Mouse (Mus musculus): ENCODE data around the gene Ly6c1. TPM values are rescaled to one million over a fixed set of nuclear protein-coding genes. Genes with fewer than 3 reads are reported as not detected.
"Not testable (repeated sequence)": the region's sequence is repeated elsewhere in the genome, so short reads cannot be mapped to it uniquely, and the experiment has no call there.

The Ly6c1 gene
- not detected in 2 replicates for polyA plus RNA-seq (2012; ENCODE audit: insufficient read depth, low replicate concordance)

DNA sequence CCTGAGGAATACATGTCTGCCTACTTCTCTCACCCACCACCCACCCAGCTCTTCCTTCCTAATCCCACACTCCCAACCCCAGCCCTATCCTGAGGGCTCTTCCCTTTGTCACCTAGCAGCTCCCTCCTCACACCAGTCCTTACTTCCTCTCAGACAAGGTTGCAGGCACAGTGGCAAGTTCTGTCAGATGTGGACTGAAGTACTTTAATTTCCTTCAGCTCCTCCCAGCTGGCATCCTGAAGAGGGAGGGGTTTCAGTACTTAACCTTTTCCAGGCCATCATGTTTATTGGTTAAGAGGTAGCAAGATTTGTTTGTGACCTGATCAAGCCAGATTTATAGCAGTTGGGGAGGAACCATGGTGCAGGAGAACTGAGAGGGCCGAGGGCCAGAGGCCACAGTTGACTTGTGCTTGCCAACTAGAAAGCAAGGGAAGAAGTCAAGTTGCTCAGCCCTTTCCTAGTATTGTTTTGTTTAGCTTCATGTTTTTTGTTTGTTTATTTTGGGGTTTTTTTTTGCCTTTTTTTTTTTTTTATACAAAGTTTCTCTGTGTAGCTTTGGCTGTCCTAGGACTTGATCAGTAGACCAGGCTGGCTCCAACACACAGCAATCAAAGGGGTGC lies at the start of gene Ly6c1:
Gene Ly6c1 (minus strand): TSS at position 189 of the 620 bp plus-strand sequence.
- not testable (repeated sequence) for H3K9me3 ChIP-seq; H3K27me3 ChIP-seq (replicated peaks); H3K4me1 ChIP-seq; H3K36me3 ChIP-seq (replicated peaks; ENCODE audit: low read length); H3K4me3 ChIP-seq (replicated peaks)

GRCm38 (mm10) chr15:75088041-75088440 lies 39.4 kb upstream of the Ly6c1 start:
- H3K4me3 ChIP-seq (replicated peaks); H3K9me3 ChIP-seq; H3K4me1 ChIP-seq: not testable (repeated sequence)

GRCm38 (mm10) chr15:75069965-75070364 lies 21.3 kb upstream of the Ly6c1 start:
- Histone ChIP-seq H3K4me1 (0 out of 2 replicates have a peak, but pooled peaks cover 4% of the 10 kb centered on the region), H3K36me3 (replicated peaks; ENCODE audit: low read length) (no peaks in the 10 kb centered on the region), H3K27me3 (replicated peaks) (no peaks in the 10 kb centered on the region), H3K4me3 (replicated peaks) (no peak overlapping the region), H3K9me3 (no peaks in the 10 kb centered on the region)
- TF ChIP-seq FLI1 (IDR thresholded peaks at IDR 0.05; ENCODE audit: low read length) = no peak

More at GRCm38 (mm10) chr15:75088041-75088440, 39.4 kb upstream of the Ly6c1 start:
- not testable (repeated sequence) for H3K27me3 ChIP-seq (replicated peaks); H3K36me3 ChIP-seq (replicated peaks; ENCODE audit: low read length)

- not testable (repeated sequence) for H3K27me3 ChIP-seq (replicated peaks); H3K36me3 ChIP-seq (replicated peaks; ENCODE audit: low read length); H3K4me1 ChIP-seq; H3K9me3 ChIP-seq; H3K4me3 ChIP-seq (replicated peaks)
Measured at GRCm38 (mm10) chr15:75062030-75062574, 13.5 kb upstream of the Ly6c1 start.

DNA sequence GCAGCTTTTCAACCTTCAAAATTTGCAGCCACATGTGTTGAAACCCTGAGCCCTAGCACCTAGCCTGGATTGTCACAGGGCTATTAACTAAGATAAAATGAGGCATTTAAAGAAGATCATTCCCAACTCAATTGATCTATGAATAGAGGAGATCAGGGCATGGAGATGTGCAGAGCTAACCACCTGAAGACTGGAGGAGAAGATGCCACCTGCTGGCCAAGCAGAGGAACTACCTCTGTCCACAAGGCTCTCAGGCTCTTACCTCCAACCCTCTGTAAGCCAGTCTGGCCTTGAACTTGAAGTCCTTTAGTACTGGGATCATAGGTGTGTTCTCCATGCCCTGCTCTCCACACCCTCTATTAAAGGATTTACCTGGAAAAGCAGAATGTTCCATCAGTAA lies 11.9 kb upstream of the Ly6c1 start:
- TF ChIP-seq FLI1 (IDR thresholded peaks at IDR 0.05; ENCODE audit: low read length) (no peak), GATA1 (IDR thresholded peaks at IDR 0.05; ENCODE audit: borderline replicate concordance, low read length) (no peak)
- H3K4me3 ChIP-seq (replicated peaks) = no peak overlapping the region
- H3K27me3 ChIP-seq (replicated peaks) = no peaks in the 10 kb centered on the region
- no peaks in the 10 kb centered on the region for H3K36me3 ChIP-seq (replicated peaks; ENCODE audit: low read length)
- H3K9me3 ChIP-seq = no peaks in the 10 kb centered on the region
- H3K4me1 ChIP-seq = no peaks in the 10 kb centered on the region

DNA sequence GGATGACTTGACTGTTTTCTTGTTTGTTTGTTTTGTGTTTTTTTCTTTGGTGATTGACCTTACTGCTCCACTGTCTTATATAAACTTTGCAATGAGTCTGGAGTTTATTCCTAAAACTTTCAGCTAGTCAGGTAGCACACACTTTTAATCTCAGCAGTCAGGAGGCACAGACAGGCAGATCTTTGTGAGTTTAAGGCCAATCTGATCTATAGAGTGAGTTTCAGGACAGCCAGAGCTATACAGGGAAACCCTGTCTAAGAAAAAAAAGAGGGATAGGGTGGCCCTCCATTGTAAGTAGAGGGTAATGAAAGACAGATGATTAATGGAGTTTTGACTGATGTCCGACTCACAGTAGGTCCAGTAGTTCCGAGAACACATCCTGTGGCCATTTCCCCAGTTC lies 7.4 kb upstream of the Ly6c1 start:
- no peaks in the 10 kb centered on the region for H3K9me3 ChIP-seq

GRCm38 (mm10) chr15:75055425-75055824 lies 6.8 kb upstream of the Ly6c1 start:
- H3K9me3 ChIP-seq; H3K4me1 ChIP-seq; H3K36me3 ChIP-seq (replicated peaks; ENCODE audit: low read length); H3K4me3 ChIP-seq (replicated peaks); H3K27me3 ChIP-seq (replicated peaks): not testable (repeated sequence)

More for the DNA sequence above, 7.4 kb upstream of the Ly6c1 start:
- H3K36me3 ChIP-seq (replicated peaks; ENCODE audit: low read length) = no peaks in the 10 kb centered on the region
- TF ChIP-seq GATA1 (IDR thresholded peaks at IDR 0.05; ENCODE audit: borderline replicate concordance, low read length) (no peak), FLI1 (IDR thresholded peaks at IDR 0.05; ENCODE audit: low read length) (no peak)
- no peaks in the 10 kb centered on the region for H3K27me3 ChIP-seq (replicated peaks)
- no peaks in the 10 kb centered on the region for H3K4me1 ChIP-seq
- no peak overlapping the region for H3K4me3 ChIP-seq (replicated peaks)

GRCm38 (mm10) chr15:75052414-75052813 lies 3.8 kb upstream of the Ly6c1 start:
- not testable (repeated sequence) for H3K9me3 ChIP-seq; H3K4me1 ChIP-seq; H3K27me3 ChIP-seq (replicated peaks); H3K4me3 ChIP-seq (replicated peaks); H3K36me3 ChIP-seq (replicated peaks; ENCODE audit: low read length)

DNA sequence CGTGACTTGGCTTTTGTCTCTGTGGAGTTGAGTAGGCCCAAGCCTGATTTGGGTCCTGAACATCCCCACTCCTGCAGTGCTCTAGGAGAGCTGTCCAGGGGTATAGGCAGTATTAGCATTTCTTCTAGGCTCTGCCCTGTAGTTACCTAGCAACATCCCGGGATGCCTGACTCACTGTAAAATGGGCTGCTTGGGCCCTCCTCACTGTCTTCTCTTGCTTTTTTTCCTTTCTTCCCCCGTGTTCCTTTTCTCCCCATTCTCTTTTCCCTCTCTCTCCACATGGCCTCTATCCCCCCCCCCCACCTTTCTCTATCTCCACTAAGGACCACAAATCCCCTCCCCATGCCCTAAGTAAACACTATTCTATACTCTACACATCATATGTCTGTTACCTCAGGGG lies 2.5 kb upstream of the Ly6c1 start:
- not testable (repeated sequence) for H3K4me1 ChIP-seq; H3K27me3 ChIP-seq (replicated peaks); H3K9me3 ChIP-seq; H3K4me3 ChIP-seq (replicated peaks); H3K36me3 ChIP-seq (replicated peaks; ENCODE audit: low read length)

DNA sequence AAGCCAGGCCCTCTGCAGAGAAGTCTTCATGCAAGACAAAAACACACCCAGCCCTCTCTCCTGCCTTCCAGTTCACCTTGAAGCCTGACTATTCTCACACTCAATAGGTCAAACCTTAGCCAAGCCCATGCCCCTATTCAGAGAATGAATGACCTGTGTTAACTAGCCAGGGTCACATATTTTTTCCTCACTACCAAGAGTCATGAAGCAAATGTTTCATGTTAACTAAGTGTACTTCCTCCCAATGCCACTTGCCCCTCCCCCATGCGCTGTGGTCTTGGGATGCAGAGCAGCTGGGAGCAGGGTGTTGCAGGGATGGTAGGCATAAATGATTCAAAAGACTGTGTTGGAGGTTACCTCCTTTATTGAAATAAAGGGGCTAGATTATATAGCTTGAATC lies 2.0 kb upstream of the Ly6c1 start:
- not testable (repeated sequence) for H3K4me3 ChIP-seq (replicated peaks)

DNA sequence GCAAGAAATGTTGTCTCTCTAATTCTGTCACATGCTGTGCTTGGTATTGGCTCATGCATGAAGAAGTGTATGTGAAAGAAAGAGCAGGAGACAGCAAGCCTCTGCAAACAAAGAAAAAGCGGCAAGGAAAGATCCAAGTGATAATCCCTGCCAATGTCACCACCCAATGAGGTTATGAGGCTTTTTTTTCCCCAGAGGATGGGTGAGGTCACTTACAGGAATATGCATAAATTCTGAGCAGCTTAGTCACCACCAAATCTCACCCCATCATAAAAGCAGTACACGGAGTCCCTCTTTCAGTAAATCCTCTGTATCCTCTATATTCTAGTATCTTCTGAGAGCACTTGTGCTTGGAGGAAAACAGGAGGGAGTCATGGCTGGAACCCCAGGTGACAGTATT lies 1.2 kb upstream of the Ly6c1 start:
- H3K9me3 ChIP-seq; H3K27me3 ChIP-seq (replicated peaks); H3K36me3 ChIP-seq (replicated peaks; ENCODE audit: low read length); H3K4me3 ChIP-seq (replicated peaks); H3K4me1 ChIP-seq: not testable (repeated sequence)

More for the DNA sequence above, 2.0 kb upstream of the Ly6c1 start:
- not testable (repeated sequence) for H3K36me3 ChIP-seq (replicated peaks; ENCODE audit: low read length); H3K27me3 ChIP-seq (replicated peaks); H3K9me3 ChIP-seq; H3K4me1 ChIP-seq

GRCm38 (mm10) chr15:75047970-75048320 lies 685 bp downstream of the Ly6c1 start:
- H3K36me3 ChIP-seq (replicated peaks; ENCODE audit: low read length); H3K4me1 ChIP-seq: not testable (repeated sequence)

DNA sequence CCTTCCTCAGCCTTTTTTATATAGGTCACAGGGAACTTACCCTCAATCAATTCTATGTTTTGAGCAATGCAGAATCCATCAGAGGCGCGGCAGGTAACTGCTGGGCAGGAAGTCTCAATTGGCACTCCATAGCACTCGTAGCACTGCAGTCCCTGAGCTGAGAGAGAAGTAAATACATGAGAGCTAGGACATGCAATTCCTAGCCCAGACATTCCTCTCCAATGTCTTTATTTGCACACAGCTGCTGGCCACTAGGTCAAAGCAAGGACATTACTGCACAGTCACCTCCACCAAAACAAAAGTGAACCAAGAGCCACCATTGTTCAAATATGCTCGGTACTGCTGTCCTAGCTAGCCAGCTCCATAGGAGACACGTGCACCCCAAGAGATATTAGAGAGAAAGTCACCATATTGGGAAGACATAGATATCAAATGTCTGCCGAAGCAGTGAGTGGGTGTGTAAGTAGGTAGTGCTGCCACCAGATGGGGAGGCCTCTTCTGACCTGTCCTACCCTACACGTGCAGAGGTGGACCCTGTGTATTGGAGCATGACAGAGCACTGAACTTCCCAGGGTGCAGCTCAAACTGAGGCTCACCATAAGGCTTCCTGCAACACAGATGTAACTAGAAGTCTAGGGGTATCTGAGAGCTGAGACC lies 1.2 kb downstream of the Ly6c1 start:
- not testable (repeated sequence) for H3K4me1 ChIP-seq; H3K36me3 ChIP-seq (replicated peaks; ENCODE audit: low read length); H3K4me3 ChIP-seq (replicated peaks); H3K9me3 ChIP-seq; H3K27me3 ChIP-seq (replicated peaks)

More at GRCm38 (mm10) chr15:75047970-75048320, 685 bp downstream of the Ly6c1 start:
- H3K4me3 ChIP-seq (replicated peaks); H3K27me3 ChIP-seq (replicated peaks); H3K9me3 ChIP-seq: not testable (repeated sequence)

GRCm38 (mm10) chr15:75045501-75045900 lies 3.1 kb downstream of the Ly6c1 start:
- not testable (repeated sequence) for H3K36me3 ChIP-seq (replicated peaks; ENCODE audit: low read length); H3K27me3 ChIP-seq (replicated peaks); H3K4me1 ChIP-seq; H3K4me3 ChIP-seq (replicated peaks); H3K9me3 ChIP-seq

GRCm38 (mm10) chr15:75021020-75021759 lies 27.4 kb downstream of the Ly6c1 start:
- not testable (repeated sequence) for H3K4me3 ChIP-seq (replicated peaks); H3K36me3 ChIP-seq (replicated peaks; ENCODE audit: low read length); H3K4me1 ChIP-seq; H3K9me3 ChIP-seq; H3K27me3 ChIP-seq (replicated peaks)
